Mouse (Mus musculus): ENCODE data around the gene Pmfbp1. TPM values are rescaled to one million over a fixed set of nuclear protein-coding genes. Genes with fewer than 3 reads are reported as not detected.

Gene Pmfbp1
- polyA plus RNA-seq, 2 experiments: 0.20 to 0.23 TPM

DNA sequence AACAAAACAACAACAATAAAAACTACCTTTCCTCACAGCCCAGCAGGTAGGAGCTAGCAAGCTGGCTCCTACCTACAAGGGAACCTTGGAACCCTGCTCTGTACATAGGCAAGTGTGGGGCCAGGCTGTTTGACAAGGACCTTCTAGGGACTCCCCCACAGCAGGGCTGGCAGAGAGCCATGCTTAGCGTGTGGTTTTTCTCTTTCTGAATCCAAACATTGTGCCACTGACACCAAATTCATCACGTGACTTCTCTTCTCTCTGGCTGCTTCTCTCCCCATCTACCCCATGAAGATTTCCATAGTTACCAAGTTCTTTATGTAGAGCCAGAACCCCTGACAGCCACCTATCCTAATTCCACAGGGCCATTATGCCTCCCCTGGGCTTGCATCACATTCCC lies 30.8 kb upstream of the Pmfbp1 start:
- no peak for TF ChIP-seq POLR2A (IDR thresholded peaks at IDR 0.05; ENCODE audit: borderline replicate concordance, extremely low read depth, insufficient read depth, insufficient read length)
- Histone ChIP-seq H3K27me3 (ENCODE audit: control insufficient read depth, insufficient read depth, low read length) (no peaks in the 10 kb centered on the region), H3K9me3 (ENCODE audit: control insufficient read depth, low read length) (no peaks in the 10 kb centered on the region), H3K4me3 (replicated peaks; ENCODE audit: low read length) (no peak overlapping the region), H3K4me2 (replicated peaks; ENCODE audit: low read depth, low read length, severe bottlenecking) (no peak overlapping the region), H3K9ac (ENCODE audit: low read depth, low read length, severe bottlenecking) (no peak overlapping the region), H3K4me1 (ENCODE audit: control insufficient read depth, insufficient read depth, low read length) (peaks cover 15% of the 10 kb centered on the region), H3K36me3 (ENCODE audit: control insufficient read depth, insufficient read depth, low read length) (no peaks in the 10 kb centered on the region), H3K27ac (replicated peaks; ENCODE audit: low read depth, low read length) (no peak overlapping the region)
- ATAC-seq (ENCODE audit: low FRiP score, low read depth) (no peak), DNase-seq (ENCODE audit: low spot score) (no peak)
- 61% methylated on average over 2 of the region's 2 CpGs for WGBS

DNA sequence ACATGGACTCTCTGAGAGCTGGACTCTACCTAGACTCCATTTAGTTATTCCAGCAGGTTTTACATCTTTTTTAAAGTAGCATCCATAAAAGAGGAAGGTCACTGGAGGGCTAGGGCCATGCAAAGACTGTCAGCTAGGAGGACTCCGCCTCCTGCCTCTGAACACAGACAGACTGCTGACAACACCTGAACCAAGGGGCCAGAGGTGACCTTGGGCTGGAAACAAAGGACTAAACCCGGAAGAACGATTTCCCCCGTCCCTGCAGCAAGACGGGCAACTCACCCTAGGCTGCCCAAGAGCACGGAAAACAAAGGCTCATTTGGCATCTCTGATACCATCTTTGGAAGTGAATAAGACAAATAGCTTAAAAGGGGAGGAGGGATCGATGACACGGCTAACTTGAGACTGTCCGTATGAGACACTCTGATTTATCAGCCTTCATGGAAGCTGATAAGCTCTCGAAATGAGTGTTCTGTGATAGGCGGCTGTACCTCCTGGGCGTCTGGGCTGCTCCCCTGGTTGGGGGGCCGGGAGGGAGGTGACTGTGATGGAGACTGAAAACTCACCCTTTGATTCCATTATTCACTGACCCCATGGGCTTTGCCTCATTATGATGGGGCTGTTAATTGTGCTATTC lies 30.0 kb upstream of the Pmfbp1 start:
- H3K36me3 ChIP-seq (ENCODE audit: control insufficient read depth, insufficient read depth, low read length): no peaks in the 10 kb centered on the region
- DNase-seq (ENCODE audit: low spot score) (no peak), ATAC-seq (ENCODE audit: low FRiP score, low read depth) (no peak)
- no peak overlapping the region for H3K4me3 ChIP-seq (replicated peaks; ENCODE audit: low read length)
- H3K27ac ChIP-seq (replicated peaks; ENCODE audit: low read depth, low read length): no peak overlapping the region
- peaks cover 15% of the 10 kb centered on the region for H3K4me1 ChIP-seq (ENCODE audit: control insufficient read depth, insufficient read depth, low read length)
- WGBS: 21% methylated on average over 13 of the region's 13 CpGs
- no peaks in the 10 kb centered on the region for H3K27me3 ChIP-seq (ENCODE audit: control insufficient read depth, insufficient read depth, low read length)
- no peak overlapping the region for H3K4me2 ChIP-seq (replicated peaks; ENCODE audit: low read depth, low read length, severe bottlenecking)
- H3K9me3 ChIP-seq (ENCODE audit: control insufficient read depth, low read length): no peaks in the 10 kb centered on the region
- no peak for TF ChIP-seq POLR2A (IDR thresholded peaks at IDR 0.05; ENCODE audit: borderline replicate concordance, extremely low read depth, insufficient read depth, insufficient read length)
- no peak overlapping the region for H3K9ac ChIP-seq (ENCODE audit: low read depth, low read length, severe bottlenecking)

DNA sequence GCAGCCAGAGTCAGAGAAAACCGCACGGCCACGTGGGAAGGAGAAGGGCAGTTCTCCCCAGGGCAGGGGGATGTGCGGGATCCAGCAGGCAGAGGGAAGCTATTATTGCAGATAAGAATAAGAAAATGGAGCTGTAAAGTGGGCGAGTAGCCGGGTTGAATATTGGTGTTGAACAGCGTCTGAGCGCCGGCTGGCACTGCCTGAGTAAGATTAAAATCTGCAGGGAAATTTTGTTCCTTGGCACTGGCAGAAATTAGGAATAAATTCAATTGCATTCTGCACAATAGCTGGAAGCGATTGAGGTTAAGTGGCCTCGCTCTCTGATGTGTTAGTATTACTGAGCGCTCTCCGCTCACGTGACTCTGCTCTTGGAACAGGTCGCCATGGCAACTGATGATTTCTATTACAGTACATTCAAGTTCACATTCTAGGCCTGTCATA lies 29.4 kb upstream of the Pmfbp1 start:
- WGBS: 24% methylated on average over 15 of the region's 15 CpGs

GRCm38 (mm10) chr8:109465056-109465455 lies 28.8 kb upstream of the Pmfbp1 start:
- Histone ChIP-seq H3K4me2 (replicated peaks; ENCODE audit: low read depth, low read length, severe bottlenecking) (peak overlapping the region; percentile 34; the same call in 1 of the 2 replicates), H3K9ac (ENCODE audit: low read depth, low read length, severe bottlenecking) (no peak overlapping the region), H3K4me1 (ENCODE audit: control insufficient read depth, insufficient read depth, low read length) (peaks cover 15% of the 10 kb centered on the region), H3K36me3 (ENCODE audit: control insufficient read depth, insufficient read depth, low read length) (no peaks in the 10 kb centered on the region), H3K27ac (replicated peaks; ENCODE audit: low read depth, low read length) (peak overlapping the region; percentile 53), H3K4me3 (replicated peaks; ENCODE audit: low read length) (no peak overlapping the region), H3K27me3 (ENCODE audit: control insufficient read depth, insufficient read depth, low read length) (no peaks in the 10 kb centered on the region), H3K9me3 (ENCODE audit: control insufficient read depth, low read length) (no peaks in the 10 kb centered on the region)
- no peak for TF ChIP-seq POLR2A (IDR thresholded peaks at IDR 0.05; ENCODE audit: borderline replicate concordance, extremely low read depth, insufficient read depth, insufficient read length)
- ATAC-seq (ENCODE audit: low FRiP score, low read depth) (no peak), DNase-seq (ENCODE audit: low spot score) (no peak)
- 19% methylated on average over 3 of the region's 3 CpGs for WGBS

More for the DNA sequence above, 29.4 kb upstream of the Pmfbp1 start:
- ATAC-seq (ENCODE audit: low FRiP score, low read depth): peak; percentile 81
- DNase-seq (ENCODE audit: low spot score): peak; percentile 84
- Histone ChIP-seq H3K4me1 (ENCODE audit: control insufficient read depth, insufficient read depth, low read length) (peaks cover 15% of the 10 kb centered on the region), H3K27ac (replicated peaks; ENCODE audit: low read depth, low read length) (no peak overlapping the region), H3K9ac (ENCODE audit: low read depth, low read length, severe bottlenecking) (no peak overlapping the region), H3K27me3 (ENCODE audit: control insufficient read depth, insufficient read depth, low read length) (no peaks in the 10 kb centered on the region), H3K4me3 (replicated peaks; ENCODE audit: low read length) (peak overlapping the region; percentile 14; the same call in 1 of the 2 replicates), H3K36me3 (ENCODE audit: control insufficient read depth, insufficient read depth, low read length) (no peaks in the 10 kb centered on the region), H3K9me3 (ENCODE audit: control insufficient read depth, low read length) (no peaks in the 10 kb centered on the region), H3K4me2 (replicated peaks; ENCODE audit: low read depth, low read length, severe bottlenecking) (peak overlapping the region; percentile 34; the same call in 1 of the 2 replicates)
- TF ChIP-seq POLR2A (IDR thresholded peaks at IDR 0.05; ENCODE audit: borderline replicate concordance, extremely low read depth, insufficient read depth, insufficient read length): no peak

DNA sequence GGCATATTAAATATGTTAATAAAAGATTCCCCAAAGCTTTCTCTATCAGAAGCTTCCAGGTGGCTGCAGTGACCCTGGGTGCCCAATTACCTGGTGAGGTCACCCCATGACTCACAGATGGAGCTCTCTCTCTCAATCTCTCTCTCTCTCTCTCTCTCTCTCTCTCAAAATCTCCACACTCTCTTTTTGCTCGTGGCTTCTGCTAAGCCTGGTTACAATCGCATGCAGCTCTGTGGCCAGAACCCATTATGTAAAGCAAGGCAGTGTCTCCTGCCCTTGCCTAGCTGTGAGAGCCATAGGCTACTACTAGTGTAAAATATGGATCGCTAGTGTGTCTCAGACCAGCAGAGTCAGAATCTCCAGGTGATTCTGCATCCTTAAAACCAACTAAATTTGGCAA lies 28.1 kb upstream of the Pmfbp1 start:
- peaks cover 15% of the 10 kb centered on the region for H3K4me1 ChIP-seq (ENCODE audit: control insufficient read depth, insufficient read depth, low read length)
- H3K9me3 ChIP-seq (ENCODE audit: control insufficient read depth, low read length): no peaks in the 10 kb centered on the region
- H3K27me3 ChIP-seq (ENCODE audit: control insufficient read depth, insufficient read depth, low read length): no peaks in the 10 kb centered on the region
- H3K27ac ChIP-seq (replicated peaks; ENCODE audit: low read depth, low read length): no peak overlapping the region
- H3K36me3 ChIP-seq (ENCODE audit: control insufficient read depth, insufficient read depth, low read length): no peaks in the 10 kb centered on the region
- H3K9ac ChIP-seq (ENCODE audit: low read depth, low read length, severe bottlenecking): no peak overlapping the region
- no peak for TF ChIP-seq POLR2A (IDR thresholded peaks at IDR 0.05; ENCODE audit: borderline replicate concordance, extremely low read depth, insufficient read depth, insufficient read length)
- no peak overlapping the region for H3K4me2 ChIP-seq (replicated peaks; ENCODE audit: low read depth, low read length, severe bottlenecking)
- no peak overlapping the region for H3K4me3 ChIP-seq (replicated peaks; ENCODE audit: low read length)
- DNase-seq (ENCODE audit: low spot score) (no peak), ATAC-seq (ENCODE audit: low FRiP score, low read depth) (no peak)
- 54% methylated on average over 3 of the region's 3 CpGs for WGBS
